ENCODE assay signal across 8 mouse cellular contexts in genomic region chr5:134098976-134099375, GRCm38 (mm10). TPM values are rescaled to one million over a fixed set of nuclear protein-coding genes. Genes with fewer than 3 reads are reported as not detected.
DNase-seq lines count a peak whose midpoint lies in the region; ATAC-seq and TF ChIP-seq lines count a peak whose summit lies in the region.

No protein-coding gene starts in this region.

- WGBS in lung, embryonic 14.5 days = 0% methylated on average over 17 of the region's 17 CpGs
- under 1% methylated on average over 17 of the region's 17 CpGs for WGBS in heart, embryonic 11.5 days (ENCODE audit: insufficient replicate concordance)
- under 1% methylated on average over 17 of the region's 17 CpGs for WGBS in kidney, postnatal 0 days
- 2% methylated on average over 17 of the region's 17 CpGs for WGBS in lung, embryonic 16.5 days

- no peak for TF ChIP-seq CTCF in lung, embryonic 14.5 days (IDR thresholded peaks at IDR 0.05; ENCODE audit: low read depth)
- no peak for TF ChIP-seq CTCF in kidney, postnatal 0 days (IDR thresholded peaks at IDR 0.05; ENCODE audit: low read depth)

- peak overlapping the region; percentile 62 for H3K9ac ChIP-seq in lung, embryonic 14.5 days
- peak overlapping the region; percentile 77 for H3K9ac ChIP-seq in heart, embryonic 11.5 days (ENCODE audit: low read depth, low read length)
- peak overlapping the region; percentile 89 for H3K9ac ChIP-seq in kidney, postnatal 0 days (ENCODE audit: low read depth, low read length)
- H3K9ac ChIP-seq in lung, embryonic 16.5 days (ENCODE audit: low read length) = peak overlapping the region; percentile 85

- H3K9me3 ChIP-seq in lung, embryonic 14.5 days (ENCODE audit: low read depth, low read length) = no peaks in the 10 kb centered on the region
- no peaks in the 10 kb centered on the region for H3K9me3 ChIP-seq in heart, embryonic 11.5 days (replicated peaks; ENCODE audit: control insufficient read depth, low read length)
- no peaks in the 10 kb centered on the region for H3K9me3 ChIP-seq in kidney, postnatal 0 days (replicated peaks; ENCODE audit: low read length)
- H3K9me3 ChIP-seq in lung, embryonic 16.5 days (ENCODE audit: control insufficient read depth, low read length) = no peaks in the 10 kb centered on the region

- no peaks in the 10 kb centered on the region for H3K27me3 ChIP-seq in lung, embryonic 14.5 days (ENCODE audit: insufficient read depth, low read length)
- H3K27me3 ChIP-seq in heart, embryonic 11.5 days (ENCODE audit: control insufficient read depth, insufficient read depth, low read length) = no peaks in the 10 kb centered on the region
- no peaks in the 10 kb centered on the region for H3K27me3 ChIP-seq in kidney, postnatal 0 days (ENCODE audit: insufficient read depth, low read length)
- H3K27me3 ChIP-seq in lung, embryonic 16.5 days (ENCODE audit: control insufficient read depth, insufficient read depth, low read depth, low read length) = no peaks in the 10 kb centered on the region

- peak overlapping the region; percentile 64 for H3K4me3 ChIP-seq in lung, embryonic 14.5 days (ENCODE audit: low read depth, low read length)
- H3K4me3 ChIP-seq in brown adipose tissue, adult 24 weeks (ENCODE audit: insufficient read depth, low read depth, low read length) = peak overlapping the region; percentile 95
- H3K4me3 ChIP-seq in heart, embryonic 11.5 days (ENCODE audit: low read depth, low read length) = peak overlapping the region; percentile 70
- H3K4me3 ChIP-seq in kidney, postnatal 0 days (replicated peaks; ENCODE audit: low read depth, low read length) = peak overlapping the region; percentile 86
- peak overlapping the region; percentile 81 for H3K4me3 ChIP-seq in lung, embryonic 16.5 days (ENCODE audit: low read length)

- peak; percentile 17 for DNase-seq in lung, embryonic 14.5 days
- no peak for DNase-seq in lung, postnatal 36 days
- peak; percentile 54 for DNase-seq in kidney, postnatal 0 days (ENCODE audit: low spot score)
- peak; percentile 53 for DNase-seq in right cerebral cortex, postnatal 4 days
- no peak for DNase-seq in spleen, postnatal 36 days (ENCODE audit: low spot score in 2 of 2)

- peak; percentile 54 for ATAC-seq in lung, embryonic 14.5 days (ENCODE audit: insufficient read depth)
- ATAC-seq in heart, embryonic 11.5 days (replicated peaks; ENCODE audit: insufficient number of reproducible peaks, low FRiP score, low TSS enrichment) = 0 out of 2 replicates have a peak, but pooled peaks have one; percentile 25
- peak; percentile 36 for ATAC-seq in kidney, postnatal 0 days (replicated peaks; ENCODE audit: low FRiP score, low read depth)
- ATAC-seq in lung, embryonic 16.5 days (ENCODE audit: low read depth) = peak; percentile 55

- H3K27ac ChIP-seq in lung, embryonic 14.5 days (ENCODE audit: low read depth) = 0 out of 2 replicates have a peak overlapping the region, but pooled peaks have one; percentile 40
- peak overlapping the region; percentile 35 for H3K27ac ChIP-seq in brown adipose tissue, adult 24 weeks (replicated peaks; ENCODE audit: low read depth, low read length)
- H3K27ac ChIP-seq in heart, embryonic 11.5 days (ENCODE audit: low read depth, low read length) = no peak overlapping the region
- H3K27ac ChIP-seq in kidney, postnatal 0 days = peak overlapping the region; percentile 85
- H3K27ac ChIP-seq in lung, embryonic 16.5 days (ENCODE audit: low read length) = peak overlapping the region; percentile 46; the same call in 1 of the 2 replicates

- H3K4me2 ChIP-seq in lung, embryonic 14.5 days = peak overlapping the region; percentile 95
- peak overlapping the region; percentile 87 for H3K4me2 ChIP-seq in heart, embryonic 11.5 days
- H3K4me2 ChIP-seq in kidney, postnatal 0 days (ENCODE audit: low read length) = peak overlapping the region; percentile 95
- peak overlapping the region; percentile 99 for H3K4me2 ChIP-seq in lung, embryonic 16.5 days (ENCODE audit: low read depth, low read length)

- H3K36me3 ChIP-seq in lung, embryonic 14.5 days (ENCODE audit: insufficient read depth) = no peaks in the 10 kb centered on the region
- H3K36me3 ChIP-seq in heart, embryonic 11.5 days (ENCODE audit: control insufficient read depth, insufficient read depth, low read length) = no peaks in the 10 kb centered on the region
- no peaks in the 10 kb centered on the region for H3K36me3 ChIP-seq in kidney, postnatal 0 days (ENCODE audit: insufficient read depth, low read length)
- no peaks in the 10 kb centered on the region for H3K36me3 ChIP-seq in lung, embryonic 16.5 days (ENCODE audit: control insufficient read depth, insufficient read depth, low read length)

- no peaks in the 10 kb centered on the region; the same call in 1 of the 2 replicates for H3K4me1 ChIP-seq in lung, embryonic 14.5 days (ENCODE audit: insufficient read depth)
- peaks cover 4% of the 10 kb centered on the region for H3K4me1 ChIP-seq in brown adipose tissue, adult 24 weeks (ENCODE audit: control insufficient read depth, insufficient read depth, insufficient read length, low read length)
- H3K4me1 ChIP-seq in heart, embryonic 11.5 days (ENCODE audit: control insufficient read depth, insufficient read depth, low read length) = peaks cover 22% of the 10 kb centered on the region
- H3K4me1 ChIP-seq in kidney, postnatal 0 days (replicated peaks; ENCODE audit: insufficient read depth, low read length) = no peaks in the 10 kb centered on the region; the same call in 1 of the 2 replicates
- peaks cover 17% of the 10 kb centered on the region for H3K4me1 ChIP-seq in lung, embryonic 16.5 days (replicated peaks; ENCODE audit: control insufficient read depth, insufficient read depth, low read length)

RNA-seq across cellular contexts. Expression of gene Castor2, which starts 0.5 kb away (rescaled TPM):
- 3.7 and 4.9 TPM in 2 replicates for polyA plus RNA-seq in lung, embryonic 14.5 days (2014; fragmentation: Nextera tagmentation; extraction: Ambion mirVana)
- 8.4 and 10.7 TPM in 2 replicates for polyA plus RNA-seq in brown adipose tissue, adult 24 weeks (2012; ENCODE audit: insufficient read depth, insufficient read length, missing spikeins)
- polyA plus RNA-seq in heart, embryonic 11.5 days (2014; fragmentation: Nextera tagmentation; extraction: Ambion mirVana) = 5.7 and 8.0 TPM in 2 replicates
- polyA plus RNA-seq in kidney, postnatal 0 days (2015; fragmentation: Nextera tagmentation; extraction: Ambion mirVana) = 13.0 and 15.8 TPM in 2 replicates
- 3.6 and 4.3 TPM in 2 replicates for polyA plus RNA-seq in lung, embryonic 16.5 days (2015; fragmentation: Nextera tagmentation; extraction: Ambion mirVana)

Comparison
In these comparisons a context has a peak if more than half of its experiments do, and no peak if none do; other contexts are left out.
1. DNase-seq: peak in lung, embryonic 14.5 days (single experiment), kidney, postnatal 0 days (single experiment) and right cerebral cortex, postnatal 4 days (single experiment); none in lung, postnatal 36 days (single experiment) and spleen, postnatal 36 days (0 of 2).
2. Peak in every context shown above with its lines, with median percentiles within 50 percentile points of each other: ATAC-seq, H3K4me2 ChIP-seq, H3K4me3 ChIP-seq and H3K9ac ChIP-seq.